Mouse (Mus musculus) forebrain, embryonic 13.5 days (tissue): Measurements from ENCODE around the gene Scly. TPM values are rescaled to one million over a fixed set of nuclear protein-coding genes. Genes with fewer than 3 reads are reported as not detected.

Source experiments
- ATAC-seq: fragments of 200-750 bp; cut with Nextera tagmentation; 2 replicates; pipeline ENCODE4 v1.8.0; 2017
- H3K27ac ChIP-seq: fragments of 300-500 bp; sonication (generic); 2 replicates; pipeline ENCODE4 v1.5.1; 2015; ENCODE audit warnings: inconsistent platforms, mild to moderate bottlenecking, moderate library complexity
- H3K27me3 ChIP-seq: fragments of 300-500 bp; sonication (generic); 2 replicates; pipeline ENCODE4 v1.6.1; 2015; ENCODE audit warnings: mild to moderate bottlenecking, inconsistent platforms
- H3K36me3 ChIP-seq: fragments of 300-500 bp; sonication (generic); 2 replicates; pipeline ENCODE4 v1.6.1; 2015; ENCODE audit warnings: mild to moderate bottlenecking, inconsistent platforms; ENCODE audit not compliant: poor library complexity, severe bottlenecking
- H3K4me1 ChIP-seq: fragments of 300-500 bp; sonication (generic); 2 replicates; pipeline ENCODE4 v1.6.1; 2015; ENCODE audit warnings: inconsistent platforms
- H3K4me2 ChIP-seq: fragments of 300-500 bp; sonication (generic); 2 replicates; pipeline ENCODE4 v1.6.1; 2015; ENCODE audit warnings: inconsistent platforms, mild to moderate bottlenecking, moderate library complexity
- H3K4me3 ChIP-seq: fragments of 300-500 bp; sonication (generic); 2 replicates; pipeline ENCODE4 v1.5.1; 2015; ENCODE audit warnings: mild to moderate bottlenecking, inconsistent platforms
- H3K9ac ChIP-seq: fragments of 300-500 bp; sonication (generic); 2 replicates; pipeline ENCODE4 v1.6.1; 2015; ENCODE audit warnings: mild to moderate bottlenecking, inconsistent platforms
- H3K9me3 ChIP-seq: fragments of 300-500 bp; sonication (generic); replicated peaks from 2 replicates; pipeline ENCODE4 v1.6.1; 2016; ENCODE audit warnings: inconsistent platforms
- WGBS: fragments of 180-500 bp; shearing (Covaris S2); methylation state at CpG from one replicate; pipeline ENCODE4 v1.1.7; 2015; 5-methylcytosine and 5-hydroxymethylcytosine counted together
- polyA plus RNA-seq: library from polyadenylated mRNA; unstranded; fragments of >200 nt; fragmentation: Nextera tagmentation; extraction: Ambion mirVana; gene quantifications from 2 replicates; pipeline ENCODE4 v1.2.1, GENCODE M21; 2015

Gene Scly
- polyA plus RNA-seq, 1 experiment from 2014 or later: 10.0 TPM

DNA sequence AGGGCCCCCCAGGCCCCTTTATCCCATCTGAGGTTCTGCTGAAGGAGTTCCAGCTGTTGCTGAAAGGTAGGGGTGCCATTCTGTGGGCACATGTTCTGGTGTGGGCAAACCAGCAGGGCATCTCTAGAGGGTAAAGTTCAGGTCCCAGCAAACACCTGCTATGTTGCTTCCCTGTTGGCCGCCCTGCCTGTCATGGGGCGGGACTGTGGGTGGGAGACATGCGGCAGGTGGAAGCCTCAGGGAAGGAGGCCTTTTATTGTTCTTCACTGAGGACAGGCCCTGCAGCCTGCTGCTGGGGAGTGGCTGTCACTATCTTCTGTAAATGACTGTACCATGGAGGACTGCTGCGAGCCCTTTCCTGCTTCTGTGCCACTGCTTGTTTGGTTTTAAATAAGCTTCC lies 71.3 kb downstream of the Scly start:
- Histone ChIP-seq H3K27ac (no peak overlapping the region), H3K36me3 (peaks cover 48% of the 10 kb centered on the region), H3K4me3 (no peak overlapping the region), H3K27me3 (peaks cover 20% of the 10 kb centered on the region), H3K9ac (no peak overlapping the region), H3K4me2 (no peak overlapping the region), H3K9me3 (peaks cover 4% of the 10 kb centered on the region; the same call in 1 of the 2 replicates), H3K4me1 (peaks cover 10% of the 10 kb centered on the region)
- ATAC-seq: no peak
- 70% methylated on average over 4 of the region's 4 CpGs for WGBS

DNA sequence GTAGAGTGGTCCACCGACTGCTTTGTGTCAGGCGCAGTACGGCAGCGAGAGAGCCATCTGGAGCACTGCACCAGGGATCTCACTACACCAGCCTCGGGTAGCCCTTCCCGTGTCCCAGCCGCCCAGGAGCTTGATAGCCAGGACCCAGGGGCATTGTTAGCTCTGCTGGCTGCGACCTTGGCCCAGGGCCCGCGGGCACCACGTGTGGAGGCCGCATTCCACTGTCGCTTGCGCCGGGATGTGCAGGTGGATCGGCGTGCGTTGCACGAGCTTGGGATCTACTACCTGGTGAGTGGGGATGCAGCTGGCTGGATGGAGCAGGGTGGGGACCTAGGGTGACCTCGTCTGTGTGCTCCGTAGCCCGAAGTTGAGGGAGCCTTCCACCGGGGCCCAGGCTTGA lies 71.9 kb downstream of the Scly start:
- H3K4me2 ChIP-seq: no peak overlapping the region
- 92% methylated on average over 23 of the region's 23 CpGs for WGBS
- ATAC-seq: no peak
- H3K4me3 ChIP-seq: no peak overlapping the region
- H3K27me3 ChIP-seq: peaks cover 20% of the 10 kb centered on the region
- H3K27ac ChIP-seq: no peak overlapping the region
- H3K4me1 ChIP-seq: peaks cover 10% of the 10 kb centered on the region
- no peak overlapping the region for H3K9ac ChIP-seq
- H3K9me3 ChIP-seq: no peaks in the 10 kb centered on the region
- H3K36me3 ChIP-seq: peaks cover 55% of the 10 kb centered on the region

Other genes starting within 250 kb of the Scly start
- 0.11 and 0.12 TPM in 2 replicates for gene Rbm44, start 153.2 kb upstream of the Scly start, polyA plus RNA-seq
- 0.31 and 0.59 TPM in 2 replicates for gene Ramp1, start 118.5 kb upstream of the Scly start, polyA plus RNA-seq
- 81.3 and 82.6 TPM in 2 replicates for gene Ube2f, start 48.0 kb upstream of the Scly start, polyA plus RNA-seq
- 0.05 TPM in 1 of 2 replicates, not detected in the other for gene Espnl, start 23.7 kb downstream of the Scly start, polyA plus RNA-seq
- 0.05 TPM in 1 of 2 replicates, not detected in the other for gene Klhl30, start 52.7 kb downstream of the Scly start, polyA plus RNA-seq
- 0.54 and 0.67 TPM in 2 replicates for gene Erfe, start 68.1 kb downstream of the Scly start, polyA plus RNA-seq
- gene Ilkap, start 100.5 kb downstream of the Scly start, polyA plus RNA-seq: 162 and 181 TPM in 2 replicates
- 314 and 322 TPM in 2 replicates for gene Hes6, start 115.7 kb downstream of the Scly start, polyA plus RNA-seq
- gene Per2, start 161.0 kb downstream of the Scly start, polyA plus RNA-seq: 2.6 and 3.8 TPM in 2 replicates
- gene Traf3ip1, start 196.3 kb downstream of the Scly start, polyA plus RNA-seq: 9.9 and 11.2 TPM in 2 replicates
- 11.0 and 12.0 TPM in 2 replicates for gene Asb1, start 242.2 kb downstream of the Scly start, polyA plus RNA-seq